Mouse (Mus musculus) midbrain, embryonic 16.5 days (tissue): Measurements from ENCODE around the gene Gm20521. TPM values are rescaled to one million over a fixed set of nuclear protein-coding genes. Genes with fewer than 3 reads are reported as not detected.

Experiments
- ATAC-seq: fragments of 200-750 bp; cut with Nextera tagmentation; 2 replicates; pipeline ENCODE4 v1.8.0; 2017; ENCODE audit warnings: moderate TSS enrichment
- H3K27ac ChIP-seq: fragments of 300-500 bp; sonication (generic); 2 replicates; pipeline ENCODE4 v1.5.1; 2014; ENCODE audit warnings: mild to moderate bottlenecking, low read length, mixed read lengths
- H3K27me3 ChIP-seq: fragments of 300-500 bp; sonication (generic); 2 replicates; pipeline ENCODE4 v1.6.1; 2014; ENCODE audit warnings: low read depth, low read length, mixed read lengths; ENCODE audit not compliant: control insufficient read depth, insufficient read depth
- H3K36me3 ChIP-seq: fragments of 300-500 bp; sonication (generic); 2 replicates; pipeline ENCODE4 v1.6.1; 2014; ENCODE audit warnings: mild to moderate bottlenecking, low read length, moderate library complexity, mixed read lengths; ENCODE audit not compliant: control insufficient read depth, insufficient read depth
- H3K4me1 ChIP-seq: fragments of 300-500 bp; sonication (generic); 2 replicates; pipeline ENCODE4 v1.6.1; 2014; ENCODE audit warnings: mild to moderate bottlenecking, low read length, mixed read lengths; ENCODE audit not compliant: control insufficient read depth, insufficient read depth
- H3K4me2 ChIP-seq: fragments of 300-500 bp; sonication (generic); 2 replicates; pipeline ENCODE4 v1.6.1; 2014; ENCODE audit warnings: mild to moderate bottlenecking, low read length, mixed read lengths
- H3K4me3 ChIP-seq: fragments of 300-500 bp; sonication (generic); 2 replicates; pipeline ENCODE4 v1.5.1; 2014; ENCODE audit warnings: low read depth, mild to moderate bottlenecking, low read length, moderate library complexity, mixed read lengths
- H3K9ac ChIP-seq: fragments of 300-500 bp; sonication (generic); 2 replicates; pipeline ENCODE4 v1.6.1; 2014; ENCODE audit warnings: low read depth, low read length, mixed read lengths
- H3K9me3 ChIP-seq: fragments of 300-500 bp; sonication (generic); replicated peaks from 2 replicates; pipeline ENCODE4 v1.6.1; 2014; ENCODE audit warnings: mild to moderate bottlenecking, low read length, mixed read lengths; ENCODE audit not compliant: control insufficient read depth, poor library complexity, severe bottlenecking
- WGBS: fragments of 180-500 bp; shearing (Covaris S2); extraction: QIAGEN DNeasy Blood & Tissue Kit; methylation state at CpG from one replicate; pipeline ENCODE4 v1.1.7; 2014; 5-methylcytosine and 5-hydroxymethylcytosine counted together
- polyA plus RNA-seq: library from polyadenylated mRNA; unstranded; fragments of >200 nt; fragmentation: Nextera tagmentation; extraction: Ambion mirVana; gene quantifications from 2 replicates; pipeline ENCODE4 v1.2.1, GENCODE M21; 2015

Gm20521 gene
- polyA plus RNA-seq, 1 experiment from 2014 or later: not detected

DNA sequence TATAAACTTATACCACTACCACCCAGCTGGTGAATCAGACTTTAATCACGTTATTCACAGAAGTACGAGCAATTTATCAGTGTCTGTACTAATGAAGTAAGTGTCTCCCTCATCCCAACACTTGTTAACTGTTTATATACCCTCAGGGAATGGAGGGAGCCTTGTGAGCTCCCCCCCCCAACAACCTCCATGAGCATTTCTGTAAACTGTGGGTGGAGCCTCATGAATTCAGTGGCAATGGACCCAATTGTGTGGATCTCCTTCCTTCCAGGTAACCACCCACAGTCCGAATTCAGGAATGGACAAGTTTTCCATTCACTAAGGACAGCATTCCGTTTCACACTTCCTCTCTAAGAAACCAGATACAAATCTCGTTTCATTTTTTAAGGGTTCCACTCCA is 17.6 kb upstream of the Gm20521 start:
- Histone ChIP-seq H3K36me3 (no peaks in the 10 kb centered on the region), H3K9me3 (no peaks in the 10 kb centered on the region), H3K4me2 (no peak overlapping the region), H3K4me3 (no peak overlapping the region), H3K4me1 (peaks cover 3% of the 10 kb centered on the region), H3K9ac (no peak overlapping the region), H3K27ac (no peak overlapping the region), H3K27me3 (no peaks in the 10 kb centered on the region)
- no peak for ATAC-seq
- 87% methylated on average over 5 of the region's 5 CpGs for WGBS

DNA sequence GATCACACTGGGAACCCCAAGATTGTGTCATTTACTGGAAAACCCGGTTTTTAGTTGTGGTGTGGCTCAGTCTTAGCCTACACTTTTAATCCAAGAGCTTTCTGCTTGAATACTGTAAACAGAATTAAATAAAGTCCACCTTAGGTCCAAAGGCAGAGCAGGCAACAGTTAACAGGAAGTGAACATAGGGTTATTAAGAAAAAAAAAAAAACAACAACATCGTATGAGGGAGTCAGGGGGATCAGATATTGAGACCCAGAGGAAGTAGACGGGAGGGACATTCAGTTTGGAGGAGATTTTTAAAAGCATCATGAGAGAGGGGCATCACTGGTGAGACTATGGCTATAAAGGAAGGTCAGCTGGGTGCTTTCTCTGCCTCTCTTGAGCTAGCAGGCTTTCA is 17.0 kb upstream of the Gm20521 start:
- peaks cover 2% of the 10 kb centered on the region; the same call in 1 of the 2 replicates for H3K36me3 ChIP-seq
- ATAC-seq: no peak
- peaks cover 3% of the 10 kb centered on the region for H3K4me1 ChIP-seq
- no peaks in the 10 kb centered on the region for H3K9me3 ChIP-seq
- no peak overlapping the region for H3K4me2 ChIP-seq
- 71% methylated on average over 3 of the region's 3 CpGs for WGBS
- H3K27ac ChIP-seq: no peak overlapping the region
- H3K4me3 ChIP-seq: no peak overlapping the region
- no peak overlapping the region for H3K9ac ChIP-seq
- H3K27me3 ChIP-seq: no peaks in the 10 kb centered on the region

DNA sequence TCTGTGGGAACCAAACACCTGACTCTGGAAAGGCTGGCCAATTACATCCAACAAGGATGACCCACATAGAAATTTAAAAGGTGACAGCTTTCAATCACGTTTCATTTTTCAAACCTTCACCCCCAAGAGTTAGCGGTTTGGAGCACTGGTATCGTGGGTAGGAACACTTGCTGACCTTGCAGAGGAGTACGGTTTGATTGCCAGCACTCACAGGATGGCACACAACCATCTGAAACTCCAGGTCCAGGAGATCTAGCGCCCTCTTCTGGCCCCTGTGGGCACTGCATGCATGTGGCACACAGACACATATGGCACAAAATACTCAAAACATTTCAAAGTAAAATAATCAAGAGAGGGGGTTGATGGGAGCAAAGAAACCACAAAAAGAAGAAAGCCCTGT is 16.3 kb upstream of the Gm20521 start:
- Histone ChIP-seq H3K4me1 (peaks cover 3% of the 10 kb centered on the region), H3K9me3 (no peaks in the 10 kb centered on the region), H3K27ac (no peak overlapping the region), H3K4me3 (no peak overlapping the region), H3K36me3 (peaks cover 2% of the 10 kb centered on the region; the same call in 1 of the 2 replicates), H3K9ac (no peak overlapping the region), H3K27me3 (no peaks in the 10 kb centered on the region), H3K4me2 (no peak overlapping the region)
- 50% methylated on average over 5 of the region's 5 CpGs for WGBS
- ATAC-seq: no peak

DNA sequence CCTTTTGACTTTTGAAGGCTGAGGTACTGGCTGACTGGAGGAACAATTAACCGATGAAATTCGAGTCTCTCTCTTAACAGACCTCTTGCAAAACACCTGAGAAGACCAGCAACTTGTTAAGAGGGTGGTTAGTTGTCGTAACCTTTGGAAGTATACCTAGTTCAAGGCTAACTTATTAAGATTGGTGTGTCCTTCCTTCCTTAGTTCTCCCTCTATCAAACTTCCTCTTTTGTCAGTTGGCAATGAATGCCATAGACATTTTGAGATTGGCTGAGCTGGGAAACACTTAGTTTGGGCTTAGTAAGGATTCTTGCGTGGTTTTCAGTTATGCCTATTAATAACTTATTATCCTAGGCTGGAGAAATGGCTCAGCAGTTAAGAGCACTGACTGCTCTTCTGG is 15.2 kb upstream of the Gm20521 start:
- 86% methylated on average over 4 of the region's 4 CpGs for WGBS
- H3K36me3 ChIP-seq: peaks cover 2% of the 10 kb centered on the region; the same call in 1 of the 2 replicates
- no peak overlapping the region for H3K9ac ChIP-seq
- no peak overlapping the region for H3K4me3 ChIP-seq
- no peaks in the 10 kb centered on the region for H3K9me3 ChIP-seq
- no peak for ATAC-seq
- no peak overlapping the region for H3K4me2 ChIP-seq
- H3K27me3 ChIP-seq: no peaks in the 10 kb centered on the region
- H3K4me1 ChIP-seq: peaks cover 3% of the 10 kb centered on the region
- H3K27ac ChIP-seq: no peak overlapping the region

DNA sequence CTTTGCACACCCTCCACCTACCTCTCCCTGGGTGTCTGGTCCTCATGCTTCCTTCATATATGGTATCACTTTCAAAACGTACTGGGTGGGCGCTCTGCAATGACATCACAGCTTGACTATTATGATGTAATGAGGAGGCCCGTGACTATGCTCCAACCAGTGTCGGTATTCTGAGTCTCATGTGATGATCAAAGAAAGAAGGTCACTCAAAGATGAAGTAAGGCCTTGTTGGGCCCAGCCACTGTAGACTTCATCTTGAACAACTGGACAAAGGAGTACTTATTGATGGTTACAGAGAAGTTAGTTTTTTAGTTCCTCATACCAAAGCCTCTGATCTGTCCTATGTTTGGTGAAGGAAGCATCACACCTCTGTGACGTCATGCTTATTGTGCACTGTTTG is 12.4 kb upstream of the Gm20521 start, which contains the start of gene Homez:
Gene Homez (minus strand): TSS at position 101 of the 400 bp plus-strand sequence.
- H3K9me3 ChIP-seq: no peaks in the 10 kb centered on the region
- no peak within 1 kb of the TSS for H3K4me3 ChIP-seq
- 90% methylated on average over 5 of the region's 5 CpGs for WGBS
- peaks cover 10% of the 10 kb centered on the region for H3K4me1 ChIP-seq
- ATAC-seq: no peak
- H3K36me3 ChIP-seq: peaks cover 2% of the 10 kb centered on the region; the same call in 1 of the 2 replicates
- no peak within 1 kb of the TSS for H3K27ac ChIP-seq
- H3K27me3 ChIP-seq: no peaks in the 10 kb centered on the region
- no peak within 1 kb of the TSS for H3K9ac ChIP-seq
- H3K4me2 ChIP-seq: no peak within 1 kb of the TSS

DNA sequence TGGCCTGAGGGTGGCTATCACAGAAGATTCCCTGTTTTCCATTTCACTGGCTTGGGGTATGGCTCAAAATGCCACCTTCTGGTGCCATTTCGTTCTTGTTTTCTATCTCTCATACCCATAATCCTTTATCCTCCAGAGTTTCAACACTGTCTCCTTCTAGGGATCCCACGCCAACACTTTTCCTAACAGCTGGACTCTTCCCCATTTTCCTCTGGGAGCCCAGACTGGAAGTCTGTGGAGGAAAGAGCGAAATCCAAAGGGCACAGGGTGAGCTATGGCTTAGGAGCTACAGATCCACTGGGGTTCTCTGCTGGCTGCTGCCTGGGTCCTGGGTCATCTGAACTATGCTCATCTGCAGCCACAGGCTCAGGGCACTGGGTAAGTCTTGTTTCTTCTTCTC is 9.1 kb upstream of the Gm20521 start:
- Histone ChIP-seq H3K4me1 (peaks cover 16% of the 10 kb centered on the region), H3K9ac (no peak overlapping the region), H3K27me3 (no peaks in the 10 kb centered on the region), H3K36me3 (peaks cover 2% of the 10 kb centered on the region; the same call in 1 of the 2 replicates), H3K27ac (no peak overlapping the region), H3K9me3 (no peaks in the 10 kb centered on the region), H3K4me3 (no peak overlapping the region), H3K4me2 (no peak overlapping the region)
- 90% methylated on average over 3 of the region's 3 CpGs for WGBS
- ATAC-seq: no peak

DNA sequence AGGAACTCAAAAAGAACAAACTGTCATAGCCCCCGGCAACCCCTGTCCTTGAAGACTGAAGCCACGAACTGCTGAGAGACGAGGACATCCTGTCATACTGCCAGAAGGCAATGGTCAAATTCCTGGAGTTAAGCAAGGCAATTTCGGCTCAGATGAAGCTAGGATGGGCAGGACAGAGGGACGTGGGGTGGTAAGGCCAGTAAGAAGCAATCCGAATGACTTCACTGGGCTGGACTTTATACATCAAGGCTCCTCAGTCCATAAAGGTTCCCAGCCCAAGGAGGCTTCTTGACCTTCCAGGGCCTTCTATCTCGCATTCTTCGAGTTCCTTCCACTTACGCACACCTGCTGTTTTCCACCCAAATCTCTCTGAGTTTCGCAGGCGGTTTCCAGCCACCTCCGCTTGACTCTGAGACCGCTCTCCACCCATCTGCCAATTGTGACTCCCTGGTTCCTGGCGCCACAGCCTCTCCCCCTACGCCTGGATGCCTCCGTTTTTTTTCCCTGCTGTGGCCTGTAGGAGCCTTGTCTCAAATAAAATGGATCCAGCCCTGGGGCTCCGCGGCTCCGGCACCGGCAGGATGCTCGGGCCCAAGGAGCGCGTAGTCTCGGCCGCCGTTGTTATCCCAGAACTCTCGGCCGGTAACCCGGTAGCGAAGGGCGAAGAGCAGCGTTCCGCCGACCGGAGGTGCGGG is 7.2 kb upstream of the Gm20521 start:
- peak overlapping the region; percentile 96 for H3K27ac ChIP-seq
- 1% methylated on average over 36 of the region's 36 CpGs for WGBS
- H3K27me3 ChIP-seq: no peaks in the 10 kb centered on the region
- ATAC-seq: peak; percentile 64
- H3K9me3 ChIP-seq: no peaks in the 10 kb centered on the region
- H3K4me3 ChIP-seq: peak overlapping the region; percentile 77
- peak overlapping the region; percentile 80 for H3K4me2 ChIP-seq
- H3K36me3 ChIP-seq: peaks cover 2% of the 10 kb centered on the region; the same call in 1 of the 2 replicates
- peak overlapping the region; percentile 98 for H3K9ac ChIP-seq
- H3K4me1 ChIP-seq: peaks cover 16% of the 10 kb centered on the region

DNA sequence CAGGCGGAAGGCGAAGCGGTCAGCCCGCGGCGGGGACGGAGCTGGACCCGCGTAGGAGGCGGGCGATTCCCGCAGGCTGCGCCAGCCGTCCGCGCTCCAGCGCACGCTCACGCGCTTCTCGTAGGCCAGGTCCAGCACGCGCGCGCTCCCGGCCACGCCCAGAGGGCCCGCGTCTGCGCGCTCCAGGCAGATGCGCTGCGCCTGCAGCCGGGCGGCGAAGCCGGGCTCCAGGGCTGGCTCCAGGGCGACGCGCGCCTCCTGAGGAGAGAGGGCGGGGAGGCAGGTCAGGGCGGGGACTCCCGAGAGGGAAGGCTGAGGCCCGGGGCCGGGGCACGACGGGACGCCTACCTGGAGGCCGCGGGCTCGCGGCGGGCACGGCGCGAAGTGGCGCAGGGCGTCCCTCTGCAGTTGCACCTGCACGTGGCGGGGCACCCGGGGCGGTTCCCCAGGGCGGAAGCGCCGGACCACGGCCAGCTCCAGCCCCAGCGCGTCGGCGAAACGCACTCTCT is 6.6 kb upstream of the Gm20521 start:
- no peaks in the 10 kb centered on the region for H3K27me3 ChIP-seq
- H3K4me1 ChIP-seq: peaks cover 16% of the 10 kb centered on the region
- under 1% methylated on average over 65 of the region's 72 CpGs for WGBS
- H3K27ac ChIP-seq: peak overlapping the region; percentile 96
- ATAC-seq: peak; percentile 92
- H3K9ac ChIP-seq: peak overlapping the region; percentile 98
- no peaks in the 10 kb centered on the region for H3K36me3 ChIP-seq
- H3K9me3 ChIP-seq: no peaks in the 10 kb centered on the region
- peak overlapping the region; percentile 77 for H3K4me3 ChIP-seq
- H3K4me2 ChIP-seq: peak overlapping the region; percentile 80

DNA sequence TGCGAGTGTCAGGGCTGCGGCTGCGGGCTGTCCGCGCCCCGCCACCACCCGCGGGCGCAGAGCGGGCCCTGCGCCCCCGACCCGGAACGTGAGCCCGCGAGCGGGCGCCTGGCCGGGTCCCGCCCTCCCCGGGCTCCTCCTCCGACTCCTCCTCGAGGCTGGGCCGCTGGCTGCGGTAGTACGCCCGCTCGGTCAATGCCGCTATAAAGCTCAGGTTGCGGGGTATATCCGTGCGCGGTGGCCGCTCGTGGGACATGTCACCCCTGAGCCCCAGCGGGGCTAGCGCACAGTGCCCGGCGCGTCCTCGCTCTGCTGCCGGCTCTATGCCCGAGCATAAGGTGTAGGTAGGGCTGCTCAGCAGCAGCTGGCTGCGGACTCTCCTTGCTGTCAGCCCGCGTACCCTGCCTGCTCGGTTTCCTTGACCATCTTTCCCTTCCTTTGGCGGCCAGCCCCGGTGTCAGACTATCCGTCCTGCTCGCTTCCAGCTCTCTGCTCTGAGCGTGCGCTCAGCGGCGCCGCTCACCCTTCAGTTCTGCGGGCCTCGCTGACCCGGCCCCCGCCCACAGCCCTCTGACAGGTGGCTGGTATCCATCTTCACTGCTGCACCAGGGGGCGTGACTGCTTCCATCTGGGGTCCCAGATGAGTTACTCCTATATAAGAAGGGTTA is 6.1 kb upstream of the Gm20521 start, which contains the start of gene Ppp1r3e:
Gene Ppp1r3e (minus strand): TSS at position 503 of the 668 bp plus-strand sequence.
- Histone ChIP-seq H3K4me2 (peak within 1 kb of the TSS; percentile 80), H3K4me3 (peak within 1 kb of the TSS; percentile 77), H3K27ac (peak within 1 kb of the TSS; percentile 96), H3K9ac (peak within 1 kb of the TSS; percentile 98), H3K4me1 (peaks cover 16% of the 10 kb centered on the region), H3K27me3 (no peaks in the 10 kb centered on the region), H3K9me3 (no peaks in the 10 kb centered on the region), H3K36me3 (no peaks in the 10 kb centered on the region)
- peak; percentile 82 for ATAC-seq
- 0% methylated on average over 50 of the region's 61 CpGs for WGBS
